Mouse (Mus musculus) neural tube, embryonic 10.5 days (tissue): ENCODE results near the gene Srpk1.
"Not testable (repeated sequence)": the region's sequence is repeated elsewhere in the genome, so short reads cannot be mapped to it uniquely, and the experiment has no call there.

Source experiments
- DNase-seq: peaks from one replicate; pipeline ENCODE4 v3.0.0-alpha.2; 2017; ENCODE audit warnings: low spot score; ENCODE audit errors: extremely low spot score

Gene Srpk1

DNA sequence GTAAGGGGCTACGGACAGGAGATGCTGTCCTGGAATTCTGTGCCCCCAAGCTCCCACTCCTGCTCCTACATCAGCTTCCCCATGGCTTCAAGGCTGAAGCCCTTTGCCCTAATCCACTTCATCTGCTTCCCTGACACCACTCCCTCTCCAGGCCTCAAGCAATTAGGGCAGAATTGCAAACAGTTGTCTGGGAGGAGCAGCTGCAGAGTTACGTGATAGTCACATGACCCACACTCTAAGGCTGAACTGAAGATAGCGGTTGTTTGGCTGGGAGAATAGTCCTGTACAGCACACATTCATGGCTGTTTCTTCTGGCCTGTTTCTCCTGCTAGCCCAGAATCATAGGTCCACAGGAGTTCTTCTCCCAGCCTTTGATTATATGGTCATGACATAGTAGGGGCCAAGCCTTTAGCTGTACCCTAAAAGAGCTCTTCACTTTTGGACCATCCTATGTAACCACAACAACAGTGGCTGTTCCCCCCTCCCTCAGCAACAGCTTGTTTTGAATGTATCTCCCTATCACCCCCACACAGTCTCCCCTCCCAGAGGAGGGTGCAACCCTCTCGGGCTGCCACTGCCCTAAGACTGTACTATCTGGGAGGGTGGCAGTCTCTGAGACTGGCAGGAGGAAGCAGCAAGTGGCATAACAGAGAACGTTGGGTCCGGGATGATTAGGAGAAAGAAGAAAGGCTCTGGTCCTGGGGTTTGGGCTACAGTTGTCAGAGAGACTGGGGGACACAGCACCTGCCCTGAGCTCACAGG is 65.7 kb downstream of the Srpk1 start:
- DNase-seq: peak; percentile 26

DNA sequence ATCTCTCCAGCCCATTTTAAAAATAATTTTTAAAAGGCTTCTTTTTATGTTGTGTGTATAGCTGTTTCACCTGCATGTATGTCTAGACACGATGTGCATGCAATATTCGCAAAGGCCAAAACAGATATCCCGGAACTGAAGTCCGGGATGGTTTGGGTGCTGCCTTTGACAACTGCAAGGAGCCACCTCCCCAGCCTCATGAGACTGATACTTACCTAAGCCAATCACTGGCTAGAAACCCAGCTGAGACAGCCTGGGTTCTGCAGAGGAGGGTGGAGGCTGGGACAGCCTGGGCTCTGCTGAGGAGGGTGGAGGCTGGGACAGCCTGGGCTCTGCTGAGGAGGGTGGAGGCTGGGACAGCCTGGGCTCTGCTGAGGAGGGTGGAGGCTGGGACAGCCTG is 68.5 kb downstream of the Srpk1 start:
- DNase-seq: not testable (repeated sequence)

DNA sequence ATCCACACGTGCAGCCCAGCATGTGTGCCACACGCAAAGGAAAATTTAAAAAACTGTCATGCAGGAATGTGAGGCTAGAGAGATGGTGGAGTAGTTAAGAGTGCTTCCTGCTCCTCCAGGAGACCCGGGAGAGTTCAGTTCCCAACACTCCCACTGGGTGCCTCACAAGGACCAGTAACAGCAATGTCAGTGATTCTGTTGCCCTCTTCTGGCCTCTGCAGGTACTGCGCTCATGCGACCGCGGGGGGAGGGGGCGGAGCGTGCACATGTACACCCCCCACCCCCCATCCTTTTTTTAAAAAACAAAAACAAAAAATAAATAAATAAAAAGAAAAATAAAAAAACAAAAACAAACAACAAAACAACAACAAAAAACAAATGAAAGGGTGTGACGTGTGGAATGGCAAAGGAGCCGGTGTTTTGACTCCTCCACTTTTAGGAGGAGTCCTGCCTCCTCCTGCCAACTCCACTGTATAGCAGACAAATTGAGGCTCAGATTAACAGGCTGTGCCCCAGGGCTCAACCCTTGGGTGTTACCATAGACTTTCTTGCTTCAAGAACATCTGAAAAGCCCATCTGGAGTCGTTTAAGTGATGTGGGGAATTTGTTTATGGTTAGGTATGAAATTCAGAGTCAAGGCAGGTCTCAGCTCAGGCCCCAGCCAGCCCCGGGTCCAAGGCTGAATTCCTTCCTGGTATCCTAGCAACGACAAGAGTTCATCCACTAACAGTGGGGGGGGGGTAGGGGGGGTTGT is 69.3 kb downstream of the Srpk1 start:
- peak; percentile 84 for DNase-seq

DNA sequence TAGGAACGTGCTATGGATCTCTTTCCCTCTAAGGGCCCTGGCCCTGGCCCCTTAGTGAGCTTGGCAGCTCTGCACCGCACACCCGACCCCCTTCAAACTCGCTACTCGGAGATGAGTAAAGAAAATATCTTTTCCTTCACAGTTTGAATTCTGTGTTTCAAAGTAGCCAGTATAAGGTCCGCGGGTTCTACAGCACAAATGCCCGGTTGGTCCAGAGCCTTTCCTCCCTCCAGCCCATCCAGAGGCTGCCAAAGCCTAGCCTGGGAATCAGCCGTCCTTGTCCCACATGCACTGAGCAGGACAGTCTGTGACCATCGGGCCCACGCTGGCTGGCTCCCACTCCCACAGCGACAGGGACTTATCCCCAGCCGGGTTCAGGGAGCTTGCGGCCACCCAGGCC is 73.4 kb downstream of the Srpk1 start, which contains the start of gene Clpsl2:
TSS of gene Clpsl2 (plus strand) at position 301 of the 400 bp plus-strand sequence.
- DNase-seq: no peak

DNA sequence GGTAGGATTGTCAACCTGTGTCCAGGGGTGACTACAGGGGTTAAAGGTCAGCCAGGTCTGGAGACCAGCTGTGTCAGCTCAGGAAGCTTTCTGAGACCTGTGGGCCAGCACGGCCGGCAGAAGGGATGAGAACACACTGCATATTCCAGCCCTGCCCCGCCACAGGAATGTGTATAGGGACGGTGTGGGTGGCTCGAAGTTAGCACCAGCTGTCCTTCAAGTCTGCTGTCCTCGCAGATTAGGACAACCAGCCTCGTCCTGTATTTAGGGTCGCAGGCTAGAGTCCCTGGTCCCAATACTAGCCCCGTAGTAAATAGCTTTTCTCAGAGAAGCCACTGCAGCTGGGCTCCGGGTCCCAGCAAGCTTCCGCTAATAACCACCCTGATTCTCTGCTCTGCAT is 74.0 kb downstream of the Srpk1 start:
- no peak for DNase-seq

DNA sequence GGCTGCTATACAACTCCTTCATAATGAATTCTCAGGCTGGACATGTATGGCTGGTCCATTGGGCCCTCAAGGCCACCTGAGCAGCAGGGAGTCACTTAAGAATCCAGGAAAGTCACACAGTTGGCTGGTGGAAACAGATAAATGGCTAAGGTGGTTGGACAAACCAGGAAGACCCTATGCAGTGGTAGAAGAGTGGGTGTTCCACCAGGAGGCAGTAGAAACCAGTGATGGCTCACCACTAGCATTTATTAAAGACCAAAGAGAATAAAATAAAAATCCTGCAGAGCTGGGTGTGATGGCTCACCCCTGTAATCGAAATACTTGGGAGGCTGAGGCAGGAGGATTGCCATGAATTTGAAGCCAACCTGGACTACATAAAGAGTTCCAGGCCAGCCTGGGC is 75.6 kb downstream of the Srpk1 start:
- DNase-seq: no peak

DNA sequence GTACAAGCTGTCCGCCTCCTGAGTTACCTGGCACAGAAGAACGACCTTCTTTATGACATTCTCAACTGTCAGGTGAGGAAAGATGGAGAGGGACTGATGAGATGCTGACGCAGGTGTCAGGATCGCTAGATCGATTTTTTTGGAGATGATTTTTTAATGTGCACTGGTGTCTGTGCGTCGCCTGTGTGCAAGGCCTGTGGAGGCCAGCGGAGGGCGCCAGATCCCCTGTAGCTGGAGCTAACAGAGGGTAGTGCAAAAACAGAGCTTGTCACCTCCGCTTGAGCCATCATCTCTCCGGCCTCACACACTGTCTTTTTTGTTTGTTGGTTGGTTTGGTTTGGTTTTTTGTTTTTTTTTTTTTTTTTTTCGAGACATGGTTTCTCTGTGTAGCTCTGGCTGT is 84.6 kb downstream of the Srpk1 start:
- DNase-seq: no peak
